Mouse (Mus musculus) stomach, postnatal 0 days (tissue): ENCODE data around the gene Dnase1l2.

ENCODE experiments used
- CTCF ChIP-seq: IDR thresholded peaks from 2 replicates; pipeline ENCODE4 v1.5.1; 2016; ENCODE audit warnings: antibody characterized with exemption, low read depth, mild to moderate bottlenecking, moderate library complexity
- EP300 ChIP-seq: optimal IDR thresholded peaks from 2 replicates; pipeline ENCODE3; 2016; ENCODE audit warnings: antibody characterized with exemption

DNA sequence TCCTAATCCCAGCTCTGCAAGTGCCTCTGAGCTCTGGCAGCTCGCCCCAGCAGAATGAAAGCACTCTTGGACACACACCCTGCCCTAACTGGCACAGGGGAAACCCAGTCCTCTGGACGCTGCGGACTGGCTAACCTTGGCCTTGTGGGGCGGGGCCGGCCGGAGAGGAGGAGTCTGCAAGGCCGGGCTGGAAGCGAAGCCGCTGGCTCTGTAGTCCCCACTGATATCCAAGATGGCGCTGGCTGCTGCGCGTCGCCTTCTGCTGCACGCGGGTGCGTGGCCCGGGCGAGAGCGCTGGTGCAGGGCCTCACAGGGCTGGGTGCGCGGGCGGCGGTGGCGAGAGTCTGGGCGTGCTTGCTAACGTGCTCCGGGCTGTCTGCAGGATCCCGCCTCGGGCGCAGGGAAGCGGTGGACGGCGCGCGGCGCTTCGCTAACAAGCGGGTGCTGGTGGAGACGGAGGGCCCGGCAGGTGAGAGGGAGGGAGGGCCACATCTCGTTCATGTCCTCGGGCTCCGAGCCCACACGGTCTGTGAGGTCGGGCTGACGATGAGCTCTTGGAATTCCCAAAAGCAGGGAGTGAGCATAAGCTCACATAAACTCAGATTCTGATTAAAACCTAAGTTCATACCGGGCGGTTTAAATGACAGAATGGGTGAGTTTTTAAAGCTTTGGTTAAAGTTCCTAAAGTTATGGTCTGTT lies 16.3 kb downstream of the Dnase1l2 start, which contains the start of gene Eci1:
- no peak for TF ChIP-seq CTCF
- TF ChIP-seq EP300: no peak
